Mouse (Mus musculus) midbrain, embryonic 16.5 days (tissue): ENCODE data around the gene Pspn. TPM values are rescaled to one million over a fixed set of nuclear protein-coding genes. Genes with fewer than 3 reads are reported as not detected.

ENCODE experiments used
- ATAC-seq: fragments of 200-750 bp; cut with Nextera tagmentation; 2 replicates; pipeline ENCODE4 v1.8.0; 2017; ENCODE audit warnings: moderate TSS enrichment
- H3K27ac ChIP-seq: fragments of 300-500 bp; sonication (generic); 2 replicates; pipeline ENCODE4 v1.5.1; 2014; ENCODE audit warnings: mild to moderate bottlenecking, low read length, mixed read lengths
- H3K27me3 ChIP-seq: fragments of 300-500 bp; sonication (generic); 2 replicates; pipeline ENCODE4 v1.6.1; 2014; ENCODE audit warnings: low read depth, low read length, mixed read lengths; ENCODE audit not compliant: control insufficient read depth, insufficient read depth
- H3K36me3 ChIP-seq: fragments of 300-500 bp; sonication (generic); 2 replicates; pipeline ENCODE4 v1.6.1; 2014; ENCODE audit warnings: mild to moderate bottlenecking, low read length, moderate library complexity, mixed read lengths; ENCODE audit not compliant: control insufficient read depth, insufficient read depth
- H3K4me1 ChIP-seq: fragments of 300-500 bp; sonication (generic); 2 replicates; pipeline ENCODE4 v1.6.1; 2014; ENCODE audit warnings: mild to moderate bottlenecking, low read length, mixed read lengths; ENCODE audit not compliant: control insufficient read depth, insufficient read depth
- H3K4me2 ChIP-seq: fragments of 300-500 bp; sonication (generic); 2 replicates; pipeline ENCODE4 v1.6.1; 2014; ENCODE audit warnings: mild to moderate bottlenecking, low read length, mixed read lengths
- H3K4me3 ChIP-seq: fragments of 300-500 bp; sonication (generic); 2 replicates; pipeline ENCODE4 v1.5.1; 2014; ENCODE audit warnings: low read depth, mild to moderate bottlenecking, low read length, moderate library complexity, mixed read lengths
- H3K9ac ChIP-seq: fragments of 300-500 bp; sonication (generic); 2 replicates; pipeline ENCODE4 v1.6.1; 2014; ENCODE audit warnings: low read depth, low read length, mixed read lengths
- H3K9me3 ChIP-seq: fragments of 300-500 bp; sonication (generic); replicated peaks from 2 replicates; pipeline ENCODE4 v1.6.1; 2014; ENCODE audit warnings: mild to moderate bottlenecking, low read length, mixed read lengths; ENCODE audit not compliant: control insufficient read depth, poor library complexity, severe bottlenecking
- WGBS: fragments of 180-500 bp; shearing (Covaris S2); extraction: QIAGEN DNeasy Blood & Tissue Kit; methylation state at CpG from one replicate; pipeline ENCODE4 v1.1.7; 2014; 5-methylcytosine and 5-hydroxymethylcytosine counted together
- polyA plus RNA-seq: library from polyadenylated mRNA; unstranded; fragments of >200 nt; fragmentation: Nextera tagmentation; extraction: Ambion mirVana; gene quantifications from 2 replicates; pipeline ENCODE4 v1.2.1, GENCODE M21; 2015

Pspn gene
- polyA plus RNA-seq, 1 experiment from 2014 or later = 0.74 TPM

GRCm38 (mm10) chr17:56961880-56962279 lies 37.9 kb downstream of the Pspn start:
- no peak for ATAC-seq
- no peaks in the 10 kb centered on the region for H3K4me1 ChIP-seq
- 93% methylated on average over 4 of the region's 4 CpGs for WGBS
- H3K27me3 ChIP-seq = no peaks in the 10 kb centered on the region
- H3K9ac ChIP-seq = no peak overlapping the region
- no peak overlapping the region for H3K4me3 ChIP-seq
- no peak overlapping the region for H3K4me2 ChIP-seq
- H3K9me3 ChIP-seq = no peaks in the 10 kb centered on the region
- H3K36me3 ChIP-seq = no peaks in the 10 kb centered on the region
- H3K27ac ChIP-seq = no peak overlapping the region

- H3K9me3 ChIP-seq = no peaks in the 10 kb centered on the region
- H3K9ac ChIP-seq = no peak overlapping the region
- no peak for ATAC-seq
- H3K27ac ChIP-seq = no peak overlapping the region
- no peaks in the 10 kb centered on the region for H3K27me3 ChIP-seq
- no peak overlapping the region for H3K4me3 ChIP-seq
- no peaks in the 10 kb centered on the region for H3K4me1 ChIP-seq
- no peaks in the 10 kb centered on the region for H3K36me3 ChIP-seq
- H3K4me2 ChIP-seq = no peak overlapping the region
- 83% methylated on average over 4 of the region's 4 CpGs for WGBS
Observed at GRCm38 (mm10) chr17:56958667-56959066, 41.2 kb downstream of the Pspn start.

- no peak for ATAC-seq
- Histone ChIP-seq H3K9ac (no peak overlapping the region), H3K4me2 (no peak overlapping the region), H3K36me3 (no peaks in the 10 kb centered on the region), H3K27me3 (no peaks in the 10 kb centered on the region), H3K9me3 (no peaks in the 10 kb centered on the region), H3K4me3 (no peak overlapping the region), H3K27ac (no peak overlapping the region), H3K4me1 (no peaks in the 10 kb centered on the region)
- WGBS = 33% methylated on average over 11 of the region's 11 CpGs
Observed at GRCm38 (mm10) chr17:56957763-56958429, 41.9 kb downstream of the Pspn start.

- Histone ChIP-seq H3K27me3 (no peaks in the 10 kb centered on the region), H3K4me3 (no peak overlapping the region), H3K27ac (no peak overlapping the region), H3K4me1 (no peaks in the 10 kb centered on the region), H3K36me3 (no peaks in the 10 kb centered on the region), H3K9me3 (no peaks in the 10 kb centered on the region), H3K9ac (no peak overlapping the region), H3K4me2 (no peak overlapping the region)
- WGBS = 89% methylated on average over 7 of the region's 7 CpGs
- no peak for ATAC-seq
Observed at GRCm38 (mm10) chr17:56954871-56955270, 44.9 kb downstream of the Pspn start.

GRCm38 (mm10) chr17:56952639-56953038 lies 47.2 kb downstream of the Pspn start:
- WGBS = 94% methylated on average over 1 of the region's 1 CpGs
- Histone ChIP-seq H3K9ac (no peak overlapping the region), H3K27me3 (no peaks in the 10 kb centered on the region), H3K4me1 (no peaks in the 10 kb centered on the region), H3K4me3 (no peak overlapping the region), H3K36me3 (no peaks in the 10 kb centered on the region), H3K4me2 (no peak overlapping the region), H3K9me3 (no peaks in the 10 kb centered on the region), H3K27ac (no peak overlapping the region)
- ATAC-seq = no peak

- Histone ChIP-seq H3K4me1 (no peaks in the 10 kb centered on the region), H3K9ac (no peak overlapping the region), H3K4me2 (no peak overlapping the region), H3K27ac (no peak overlapping the region), H3K27me3 (no peaks in the 10 kb centered on the region), H3K36me3 (no peaks in the 10 kb centered on the region), H3K9me3 (no peaks in the 10 kb centered on the region), H3K4me3 (no peak overlapping the region)
- no peak for ATAC-seq
- 13% methylated on average over 3 of the region's 3 CpGs for WGBS
Observed at GRCm38 (mm10) chr17:56950915-56951314, 48.9 kb downstream of the Pspn start.

Other genes starting within 250 kb of the Pspn start
- gene Nrtn, start 242.5 kb downstream of the Pspn start, polyA plus RNA-seq = 2.5 and 4.0 TPM in 2 replicates
- gene Dus3l, start 235.3 kb downstream of the Pspn start, polyA plus RNA-seq = 96.8 and 106 TPM in 2 replicates
- gene Prr22, start 229.8 kb downstream of the Pspn start, polyA plus RNA-seq = 0.97 and 1.1 TPM in 2 replicates
- gene Rfx2, start 169.0 kb downstream of the Pspn start, polyA plus RNA-seq = 3.9 and 4.8 TPM in 2 replicates
- not detected in 2 replicates for gene Acsbg2, start 125.6 kb downstream of the Pspn start, polyA plus RNA-seq
- 0.57 and 0.63 TPM in 2 replicates for gene 1700061G19Rik, start 124.5 kb downstream of the Pspn start, polyA plus RNA-seq
- 91.4 and 95.3 TPM in 2 replicates for gene Mllt1, start 64.6 kb downstream of the Pspn start, polyA plus RNA-seq
- not detected in 2 replicates for gene Acer1, start 17.9 kb downstream of the Pspn start, polyA plus RNA-seq
- gene Clpp, start 9.7 kb downstream of the Pspn start, polyA plus RNA-seq = 164 and 171 TPM in 2 replicates
- 54.3 and 60.7 TPM in 2 replicates for gene Alkbh7, start 2.7 kb downstream of the Pspn start, polyA plus RNA-seq
- gene Gtf2f1, start 11.3 kb upstream of the Pspn start, polyA plus RNA-seq = 71.7 and 74.6 TPM in 2 replicates
- 0.41 and 0.88 TPM in 2 replicates for gene Gm17949, start 11.5 kb upstream of the Pspn start, polyA plus RNA-seq
- gene Khsrp, start 31.5 kb upstream of the Pspn start, polyA plus RNA-seq = 23.9 and 25.4 TPM in 2 replicates
- not detected in 2 replicates for gene Slc25a41, start 41.6 kb upstream of the Pspn start, polyA plus RNA-seq
- 2.1 and 3.3 TPM in 2 replicates for gene Crb3, start 59.1 kb upstream of the Pspn start, polyA plus RNA-seq
- 36.0 and 42.8 TPM in 2 replicates for gene Slc25a23, start 59.8 kb upstream of the Pspn start, polyA plus RNA-seq
- 4.2 and 5.0 TPM in 2 replicates for gene Dennd1c, start 78.5 kb upstream of the Pspn start, polyA plus RNA-seq
- gene Tubb4a, start 87.8 kb upstream of the Pspn start, polyA plus RNA-seq = 383 and 394 TPM in 2 replicates
- gene Tnfsf9, start 105.3 kb upstream of the Pspn start, polyA plus RNA-seq = 8.8 and 9.7 TPM in 2 replicates
- 1.5 and 2.2 TPM in 2 replicates for gene Cd70, start 149.8 kb upstream of the Pspn start, polyA plus RNA-seq
- not detected in 2 replicates for gene Tnfsf14, start 194.2 kb upstream of the Pspn start, polyA plus RNA-seq
- gene C3, start 228.1 kb upstream of the Pspn start, polyA plus RNA-seq = 1.6 and 2.8 TPM in 2 replicates
- 18.7 and 21.1 TPM in 2 replicates for gene Gpr108, start 248.4 kb upstream of the Pspn start, polyA plus RNA-seq
- gene Trip10, start 249.4 kb upstream of the Pspn start, polyA plus RNA-seq = 9.2 and 9.4 TPM in 2 replicates